Mouse (Mus musculus): Measurements from ENCODE around the gene Hmg20a. TPM values are rescaled to one million over a fixed set of nuclear protein-coding genes. Genes with fewer than 3 reads are reported as not detected.

Hmg20a gene
- polyA plus RNA-seq, 1 experiment from 2014 or later, result 52.2 TPM

DNA sequence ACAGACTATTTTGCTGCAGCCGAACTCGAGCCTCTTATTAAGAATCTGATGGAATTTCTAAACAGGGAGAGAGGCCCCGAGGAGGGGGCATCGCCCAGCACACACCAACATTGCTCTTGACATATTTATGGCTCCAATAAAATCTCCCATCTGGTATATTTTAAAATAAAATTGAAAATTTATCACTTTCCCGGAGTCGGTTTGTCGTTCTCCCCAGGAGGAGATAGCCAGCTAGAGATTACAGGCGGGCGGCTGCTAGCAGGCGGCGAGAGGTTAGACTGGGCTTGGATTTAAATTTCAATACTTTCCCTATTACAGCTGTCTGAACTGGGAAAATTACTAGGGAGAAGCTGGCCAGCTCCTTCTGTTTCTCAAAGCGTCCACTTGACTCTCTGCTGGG lies 121.6 kb downstream of the Hmg20a start:
- Histone ChIP-seq H3K9ac (ENCODE audit: low read length) (no peak overlapping the region), H3K9me3 (ENCODE audit: control insufficient read depth, low read length) (no peaks in the 10 kb centered on the region), H3K4me2 (ENCODE audit: low read length) (peak overlapping the region; percentile 18; the same call in 1 of the 2 replicates), H3K36me3 (ENCODE audit: control insufficient read depth, insufficient read depth, low read length) (no peaks in the 10 kb centered on the region), H3K4me3 (ENCODE audit: low read depth, low read length) (no peak overlapping the region), H3K4me1 (replicated peaks; ENCODE audit: control insufficient read depth, insufficient read depth, low read length) (peaks cover 6% of the 10 kb centered on the region; the same call in 1 of the 2 replicates), H3K27me3 (replicated peaks; ENCODE audit: control insufficient read depth, insufficient read depth, low read length) (no peaks in the 10 kb centered on the region), H3K27ac (ENCODE audit: low read depth) (no peak overlapping the region)
- DNase-seq (ENCODE audit: low spot score) (no peak), ATAC-seq (replicated peaks; ENCODE audit: low FRiP score, low TSS enrichment, low read depth) (no peak)
- 22% methylated on average over 12 of the region's 12 CpGs for WGBS

GRCm38 (mm10) chr9:56544687-56545475 lies 126.5 kb downstream of the Hmg20a start:
- H3K9me3 ChIP-seq (ENCODE audit: control insufficient read depth, low read length), result no peaks in the 10 kb centered on the region
- no peak overlapping the region for H3K4me3 ChIP-seq (ENCODE audit: low read depth, low read length)
- no peaks in the 10 kb centered on the region for H3K27me3 ChIP-seq (replicated peaks; ENCODE audit: control insufficient read depth, insufficient read depth, low read length)
- DNase-seq (ENCODE audit: low spot score) (no peak), ATAC-seq (replicated peaks; ENCODE audit: low FRiP score, low TSS enrichment, low read depth) (no peak)
- no peak overlapping the region for H3K4me2 ChIP-seq (ENCODE audit: low read length)
- H3K4me1 ChIP-seq (replicated peaks; ENCODE audit: control insufficient read depth, insufficient read depth, low read length), result 0 out of 2 replicates have a peak, but pooled peaks cover 4% of the 10 kb centered on the region
- no peak overlapping the region for H3K9ac ChIP-seq (ENCODE audit: low read length)
- H3K36me3 ChIP-seq (ENCODE audit: control insufficient read depth, insufficient read depth, low read length), result no peaks in the 10 kb centered on the region
- 56% methylated on average over 6 of the region's 6 CpGs for WGBS
- no peak overlapping the region for H3K27ac ChIP-seq (ENCODE audit: low read depth)

Other genes starting within 250 kb of the Hmg20a start
- 14.4 and 15.8 TPM in 2 replicates for gene Peak1, start 542 bp upstream of the Hmg20a start, polyA plus RNA-seq (2014; fragmentation: Nextera tagmentation; extraction: Ambion mirVana)